Comparison of ENCODE assay signal across 17 mouse cellular contexts in genomic region chr2:31228768-31229311, GRCm38 (mm10). TPM values are rescaled to one million over a fixed set of nuclear protein-coding genes. Genes with fewer than 3 reads are reported as not detected.
A peak's percentile ranks its signal among the peaks of the same experiment; 100 is the strongest.
DNase-seq lines count a peak whose midpoint lies in the region; ATAC-seq and TF ChIP-seq lines count a peak whose summit lies in the region.
"Had no signal": no experiment of that assay in that cellular context is flagged by ENCODE, and none has a peak within 500 bp of the region (broad histone marks: within the 10 kb centered on the region; RNA-seq: fewer than 3 reads in every experiment).

No protein-coding gene starts in this region.

- H3K4me3 ChIP-seq in kidney, postnatal 0 days (replicated peaks; ENCODE audit: low read depth, low read length): no peak overlapping the region
- H3K4me3 ChIP-seq in MEL (ENCODE audit: control insufficient read depth in 1 of 2, insufficient read depth in 1 of 2, low read depth in 2 of 2, low read length in 2 of 2): no peak overlapping the region
- no peak overlapping the region for H3K4me3 ChIP-seq in forebrain, embryonic 12.5 days (replicated peaks)
- H3K4me3 ChIP-seq: heart, embryonic 12.5 days; midbrain, embryonic 13.5 days had no signal

- peak; percentile 9 for DNase-seq in CD4-positive, CD25-positive, alpha-beta regulatory T cell, adult 2 months (ENCODE audit: low read depth, low spot score)
- DNase-seq in kidney, postnatal 0 days (ENCODE audit: low spot score): no peak
- DNase-seq in kidney, postnatal 14 days: no peak
- DNase-seq in 3T3-L1 (ENCODE audit: low read depth, low spot score) (peak; percentile 30), MEL (ENCODE audit: low read depth, low spot score) (peak; percentile 37)
- DNase-seq in spleen, postnatal 4 days (ENCODE audit: low spot score in 2 of 2): no peak
- DNase-seq: cerebellum, postnatal 36 days; gastrocnemius, postnatal 25 days; heart, postnatal 36 days; kidney, postnatal 25 days; left cerebral cortex, postnatal 4 days; lung, postnatal 4 days had no signal

- TF ChIP-seq RAD21 in MEL (IDR thresholded peaks at IDR 0.05; ENCODE audit: low read depth, low read length): 0 out of 2 replicates have a peak, but pooled peaks have one; percentile 6

- no peak for TF ChIP-seq EP300 in MEL (IDR thresholded peaks at IDR 0.05; ENCODE audit: low read depth in 1 of 2, low read length in 2 of 2)

- H3K9me3 ChIP-seq in kidney, postnatal 0 days (replicated peaks; ENCODE audit: low read length): no peaks in the 10 kb centered on the region; the same call in 1 of the 2 replicates
- no peaks in the 10 kb centered on the region for H3K9me3 ChIP-seq in MEL (replicated peaks; ENCODE audit: insufficient read depth, low read length)
- peaks cover 6% of the 10 kb centered on the region for H3K9me3 ChIP-seq in forebrain, embryonic 12.5 days

- no peaks in the 10 kb centered on the region for H3K27me3 ChIP-seq in kidney, postnatal 0 days (ENCODE audit: insufficient read depth, low read length)
- no peaks in the 10 kb centered on the region; a peak in 1 of 4 replicates for H3K27me3 ChIP-seq in MEL (ENCODE audit: control insufficient read depth in 1 of 2, insufficient read depth in 2 of 2, low read length in 2 of 2)
- H3K27me3 ChIP-seq in forebrain, embryonic 12.5 days: no peaks in the 10 kb centered on the region
- H3K27me3 ChIP-seq: heart, embryonic 12.5 days; midbrain, embryonic 13.5 days had no signal

- TF ChIP-seq POLR2A in MEL (IDR thresholded peaks at IDR 0.05; ENCODE audit: control insufficient read depth in 1 of 2, insufficient read depth in 1 of 2, low read depth in 1 of 2, low read length in 2 of 2, poor library complexity in 1 of 2): no peak

- no peaks in the 10 kb centered on the region for H3K4me1 ChIP-seq in kidney, postnatal 0 days (replicated peaks; ENCODE audit: insufficient read depth, low read length)
- H3K4me1 ChIP-seq in MEL (ENCODE audit: control insufficient read depth in 1 of 2, insufficient read depth in 2 of 2, low read length in 2 of 2): no peaks in the 10 kb centered on the region
- H3K4me1 ChIP-seq in forebrain, embryonic 12.5 days: no peaks in the 10 kb centered on the region
- H3K4me1 ChIP-seq: heart, embryonic 12.5 days; midbrain, embryonic 13.5 days had no signal

- H3K79me2 ChIP-seq in MEL (ENCODE audit: control insufficient read depth, insufficient read depth, low read length, poor library complexity): no peaks in the 10 kb centered on the region

- no peak overlapping the region for H3K27ac ChIP-seq in kidney, postnatal 0 days
- H3K27ac ChIP-seq in MEL (ENCODE audit: control insufficient read depth, low read depth, low read length): no peak overlapping the region
- no peak overlapping the region for H3K27ac ChIP-seq in forebrain, embryonic 12.5 days
- H3K27ac ChIP-seq: midbrain, embryonic 13.5 days had no signal

- 52% methylated on average over 1 of the region's 1 CpGs for WGBS in kidney, postnatal 0 days
- 48% methylated on average over 1 of the region's 1 CpGs for WGBS in forebrain, embryonic 12.5 days

- TF ChIP-seq CTCF in kidney, postnatal 0 days (IDR thresholded peaks at IDR 0.05; ENCODE audit: low read depth): peak; percentile 48
- peak in 2 of 3 experiments; percentile 25 to 42; a peak in 3 of 6 replicates for TF ChIP-seq CTCF in MEL (IDR thresholded peaks at IDR 0.05 in 2 of 3, conservative IDR thresholded peaks at IDR 0.05 in 1 of 3; ENCODE audit: control insufficient read depth in 1 of 3, insufficient read depth in 1 of 3, low read depth in 2 of 3, low read length in 3 of 3, poor library complexity in 1 of 3, severe bottlenecking in 1 of 3)

- H3K36me3 ChIP-seq in kidney, postnatal 0 days (ENCODE audit: insufficient read depth, low read length): no peaks in the 10 kb centered on the region
- no peaks in the 10 kb centered on the region for H3K36me3 ChIP-seq in MEL (ENCODE audit: control insufficient read depth in 1 of 2, insufficient read depth in 2 of 2, low read length in 2 of 2)
- H3K36me3 ChIP-seq in forebrain, embryonic 12.5 days (replicated peaks): no peaks in the 10 kb centered on the region
- H3K36me3 ChIP-seq: heart, embryonic 12.5 days; midbrain, embryonic 13.5 days had no signal

- no peak overlapping the region for H3K4me2 ChIP-seq in kidney, postnatal 0 days (ENCODE audit: low read length)
- no peak overlapping the region for H3K4me2 ChIP-seq in forebrain, embryonic 12.5 days
- H3K4me2 ChIP-seq: heart, embryonic 12.5 days; midbrain, embryonic 13.5 days had no signal

- ATAC-seq in CD4-positive, CD25-positive, alpha-beta regulatory T cell, adult 4 months: no peak
- ATAC-seq in kidney, postnatal 0 days (replicated peaks; ENCODE audit: low FRiP score, low read depth): no peak
- no peak for ATAC-seq in forebrain, embryonic 12.5 days (ENCODE audit: low FRiP score)
- ATAC-seq: midbrain, embryonic 13.5 days; Patski had no signal

- no peak overlapping the region for H3K9ac ChIP-seq in kidney, postnatal 0 days (ENCODE audit: low read depth, low read length)
- no peak overlapping the region for H3K9ac ChIP-seq in MEL (ENCODE audit: control insufficient read depth, low read depth, low read length, poor library complexity, severe bottlenecking)
- no peak overlapping the region for H3K9ac ChIP-seq in forebrain, embryonic 12.5 days
- H3K9ac ChIP-seq: heart, embryonic 12.5 days; midbrain, embryonic 13.5 days had no signal

TF ChIP-seq in MEL, 35 proteins besides CTCF, POLR2A, EP300 and RAD21:
- TF ChIP-seq SMC3 (IDR thresholded peaks at IDR 0.05; ENCODE audit: low read depth, low read length) (peak; percentile 21; the same call in 1 of the 2 replicates), MAZ (IDR thresholded peaks at IDR 0.05; ENCODE audit: low read depth, low read length) (no peak), BHLHE40 (IDR thresholded peaks at IDR 0.05; ENCODE audit: borderline replicate concordance, low read depth, low read length) (no peak), ZNF384 (IDR thresholded peaks at IDR 0.05; ENCODE audit: low read depth, low read length) (peak; percentile 52; the same call in 1 of the 2 replicates)

RNA-seq across cellular contexts. Expression of gene Ncs1, which starts 16.8 kb away (rescaled TPM):
- polyA plus RNA-seq in CD4-positive, CD25-positive, alpha-beta regulatory T cell, adult 4 months (2017; shearing (Covaris generic)): 1 to 10 TPM in 1 of 2 experiments, under 1 TPM in 1; 0.63 to 1.4 TPM
- 23.5 and 26.3 TPM in 2 replicates for polyA plus RNA-seq in kidney, postnatal 0 days (2015; fragmentation: Nextera tagmentation; extraction: Ambion mirVana)
- total RNA-seq in MEL (2012; rRNA removed): 10.5 and 14.5 TPM in 2 replicates
- 10 to 100 TPM in 1 of 2 experiments, not detected in 1; 17.6 TPM for polyA plus RNA-seq in MEL (2012; ENCODE audit: insufficient read depth in 1 of 2, insufficient read length in 2 of 2, low read depth in 1 of 2, low replicate concordance in 2 of 2, missing spikeins in 1 of 2)
- 65.3 and 70.0 TPM in 2 replicates for polyA plus RNA-seq in forebrain, embryonic 12.5 days (2016; fragmentation: Nextera tagmentation; extraction: Ambion mirVana)

Comparison
In these comparisons a context has a peak if more than half of its experiments do, and no peak if none do; other contexts are left out.
1. DNase-seq: peak in CD4-positive, CD25-positive, alpha-beta regulatory T cell, adult 2 months (single experiment), 3T3-L1 (single experiment) and MEL (single experiment); none in kidney, postnatal 0 days (single experiment), kidney, postnatal 14 days (single experiment) and spleen, postnatal 4 days (0 of 2).